Mouse (Mus musculus) stomach, embryonic 16.5 days (tissue): ENCODE measurements around the gene Commd8. TPM values are rescaled to one million over a fixed set of nuclear protein-coding genes. Genes with fewer than 3 reads are reported as not detected.

Experiments
- ATAC-seq: fragments of 200-750 bp; cut with Nextera tagmentation; 2 replicates; pipeline ENCODE4 v1.8.0; 2017; ENCODE audit warnings: moderate number of reproducible peaks, moderate TSS enrichment; ENCODE audit not compliant: insufficient read depth, low FRiP score
- H3K27ac ChIP-seq: fragments of 300-500 bp; sonication (generic); 2 replicates; pipeline ENCODE4 v1.5.1; 2014; ENCODE audit warnings: low read length
- H3K27me3 ChIP-seq: fragments of 300-500 bp; sonication (generic); 2 replicates; pipeline ENCODE4 v1.6.1; 2014; ENCODE audit warnings: low read length, control low read depth, mixed read lengths; ENCODE audit not compliant: control insufficient read depth, insufficient read depth
- H3K36me3 ChIP-seq: fragments of 300-500 bp; sonication (generic); 2 replicates; pipeline ENCODE4 v1.6.1; 2014; ENCODE audit warnings: low read length; ENCODE audit not compliant: control insufficient read depth, insufficient read depth
- H3K4me1 ChIP-seq: fragments of 300-500 bp; sonication (generic); 2 replicates; pipeline ENCODE4 v1.6.1; 2014; ENCODE audit warnings: low read length, control low read depth, mixed read lengths; ENCODE audit not compliant: control insufficient read depth, insufficient read depth
- H3K4me2 ChIP-seq: fragments of 300-500 bp; sonication (generic); 2 replicates; pipeline ENCODE4 v1.6.1; 2014; ENCODE audit warnings: low read depth, low read length, mixed read lengths
- H3K4me3 ChIP-seq: fragments of 300-500 bp; sonication (generic); replicated peaks from 2 replicates; pipeline ENCODE4 v1.5.1; 2014; ENCODE audit warnings: mild to moderate bottlenecking, low read length
- H3K9ac ChIP-seq: fragments of 300-500 bp; sonication (generic); 2 replicates; pipeline ENCODE4 v1.6.1; 2014; ENCODE audit warnings: low read length
- H3K9me3 ChIP-seq: fragments of 300-500 bp; sonication (generic); replicated peaks from 2 replicates; pipeline ENCODE4 v1.6.1; 2016; ENCODE audit warnings: low read length, control low read depth; ENCODE audit not compliant: control insufficient read depth
- WGBS: fragments of 180-500 bp; shearing (Covaris S2); extraction: QIAGEN DNeasy Blood & Tissue Kit; methylation state at CpG from one replicate; pipeline ENCODE4 v1.1.7; 2014; 5-methylcytosine and 5-hydroxymethylcytosine counted together
- polyA plus RNA-seq: library from polyadenylated mRNA; unstranded; fragments of >200 nt; fragmentation: Nextera tagmentation; extraction: Ambion mirVana; gene quantifications from 2 replicates; pipeline ENCODE4 v1.2.1, GENCODE M21; 2015

Gene Commd8
- polyA plus RNA-seq, 1 experiment from 2014 or later = 136 TPM

- WGBS = 90% methylated on average over 4 of the region's 4 CpGs
- Histone ChIP-seq H3K4me1 (no peaks in the 10 kb centered on the region), H3K9ac (no peak overlapping the region), H3K9me3 (no peaks in the 10 kb centered on the region), H3K4me3 (no peak overlapping the region), H3K4me2 (no peak overlapping the region), H3K27ac (no peak overlapping the region), H3K36me3 (no peaks in the 10 kb centered on the region), H3K27me3 (no peaks in the 10 kb centered on the region)
- ATAC-seq = no peak
These were observed 41.3 kb downstream of the Commd8 start for GRCm38 (mm10) chr5:72126681-72127080.

GRCm38 (mm10) chr5:72122414-72123037 is 45.5 kb downstream of the Commd8 start:
- no peaks in the 10 kb centered on the region for H3K27me3 ChIP-seq
- no peak overlapping the region for H3K9ac ChIP-seq
- ATAC-seq = no peak
- no peak overlapping the region for H3K27ac ChIP-seq
- H3K36me3 ChIP-seq = no peaks in the 10 kb centered on the region
- H3K4me2 ChIP-seq = no peak overlapping the region
- no peaks in the 10 kb centered on the region for H3K4me1 ChIP-seq
- no peaks in the 10 kb centered on the region for H3K9me3 ChIP-seq
- H3K4me3 ChIP-seq = no peak overlapping the region
- 80% methylated on average over 6 of the region's 6 CpGs for WGBS
